Mouse (Mus musculus) lung, embryonic 14.5 days (tissue): Measurements from ENCODE around the gene Cideb. TPM values are rescaled to one million over a fixed set of nuclear protein-coding genes. Genes with fewer than 3 reads are reported as not detected.

Experiments used
- ATAC-seq: fragments of 200-750 bp; cut with Nextera tagmentation; 2 replicates; pipeline ENCODE4 v1.8.0; 2017; ENCODE audit warnings: mild to moderate bottlenecking, moderate TSS enrichment, moderate library complexity; ENCODE audit not compliant: insufficient read depth
- DNase-seq: peaks from one replicate; pipeline ENCODE4 v3.0.0-alpha.2; 2015
- H3K27ac ChIP-seq: fragments of 300-500 bp; sonication (generic); 2 replicates; pipeline ENCODE4 v1.5.1; 2014; ENCODE audit warnings: low read depth, mild to moderate bottlenecking, moderate library complexity
- H3K27me3 ChIP-seq: fragments of 300-500 bp; sonication (generic); 2 replicates; pipeline ENCODE4 v1.6.1; 2014; ENCODE audit warnings: low read length, control low read depth; ENCODE audit not compliant: insufficient read depth
- H3K36me3 ChIP-seq: fragments of 300-500 bp; sonication (generic); 2 replicates; pipeline ENCODE4 v1.6.1; 2014; ENCODE audit warnings: control low read depth; ENCODE audit not compliant: insufficient read depth
- H3K4me1 ChIP-seq: fragments of 300-500 bp; sonication (generic); 2 replicates; pipeline ENCODE4 v1.6.1; 2014; ENCODE audit warnings: antibody characterized with exemption, control low read depth; ENCODE audit not compliant: insufficient read depth
- H3K4me2 ChIP-seq: fragments of 300-500 bp; sonication (generic); 2 replicates; pipeline ENCODE4 v1.6.1; 2014; ENCODE audit warnings: mild to moderate bottlenecking
- H3K4me3 ChIP-seq: fragments of 300-500 bp; sonication (generic); 2 replicates; pipeline ENCODE4 v1.5.1; 2014; ENCODE audit warnings: low read depth, low read length
- H3K9ac ChIP-seq: fragments of 300-500 bp; sonication (generic); 2 replicates; pipeline ENCODE4 v1.6.1; 2014
- H3K9me3 ChIP-seq: fragments of 300-500 bp; sonication (generic); 2 replicates; pipeline ENCODE4 v1.6.1; 2016; ENCODE audit warnings: low read depth, low read length, control low read depth
- CTCF ChIP-seq: IDR thresholded peaks from 2 replicates; pipeline ENCODE4 v1.5.1; 2016; ENCODE audit warnings: antibody characterized with exemption, low read depth
- WGBS: fragments of 180-500 bp; shearing (Covaris S2); extraction: QIAGEN DNeasy Blood & Tissue Kit; methylation state at CpG from one replicate; pipeline ENCODE4 v1.1.7; 2014; 5-methylcytosine and 5-hydroxymethylcytosine counted together
- polyA plus RNA-seq: library from polyadenylated mRNA; unstranded; fragments of >200 nt; fragmentation: Nextera tagmentation; extraction: Ambion mirVana; gene quantifications from 2 replicates; pipeline ENCODE4 v1.2.1, GENCODE M21; 2014

Cideb gene
- polyA plus RNA-seq, 1 experiment from 2014 or later = 0.36 TPM

GRCm38 (mm10) chr14:55785195-55785594, 26.9 kb upstream of the Cideb start:
- ATAC-seq (no peak), DNase-seq (no peak)
- peaks cover 11% of the 10 kb centered on the region for H3K4me1 ChIP-seq
- H3K4me3 ChIP-seq = no peak overlapping the region
- 27% methylated on average over 6 of the region's 6 CpGs for WGBS
- H3K9me3 ChIP-seq = no peaks in the 10 kb centered on the region
- H3K4me2 ChIP-seq = no peak overlapping the region
- H3K36me3 ChIP-seq = 0 out of 2 replicates have a peak, but pooled peaks cover 3% of the 10 kb centered on the region
- H3K27ac ChIP-seq = no peak overlapping the region
- peak; percentile 35 for TF ChIP-seq CTCF
- H3K9ac ChIP-seq = no peak overlapping the region
- peaks cover 25% of the 10 kb centered on the region; the same call in 1 of the 2 replicates for H3K27me3 ChIP-seq

DNA sequence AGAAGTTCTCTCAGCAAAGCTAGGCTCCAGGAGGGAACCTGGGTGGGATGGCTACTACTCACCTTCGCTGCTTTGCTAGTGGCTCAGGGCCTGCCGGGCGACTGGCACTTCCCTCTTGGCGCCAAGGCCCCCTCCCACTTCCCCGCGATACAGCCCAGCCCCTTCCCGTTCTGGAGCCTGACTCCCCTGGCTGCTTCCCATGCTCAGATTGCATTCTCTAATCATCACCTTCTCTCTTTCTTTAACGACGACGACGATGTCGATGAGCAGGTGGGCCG, 25.6 kb upstream of the Cideb start, which contains the start of gene Adcy4:
Gene Adcy4, minus strand, starts transcription at position 138 of the 278 bp plus-strand sequence.
- H3K36me3 ChIP-seq = 0 out of 2 replicates have a peak, but pooled peaks cover 6% of the 10 kb centered on the region
- H3K27me3 ChIP-seq = peaks cover 25% of the 10 kb centered on the region; the same call in 1 of the 2 replicates
- WGBS = 3% methylated on average over 13 of the region's 13 CpGs
- no peaks in the 10 kb centered on the region for H3K9me3 ChIP-seq
- ATAC-seq (no peak), DNase-seq (peak; percentile 51)
- peak within 1 kb of the TSS; percentile 69 for H3K4me2 ChIP-seq
- peak within 1 kb of the TSS; percentile 45 for H3K4me3 ChIP-seq
- peak within 1 kb of the TSS; percentile 48 for H3K9ac ChIP-seq
- H3K27ac ChIP-seq = peak within 1 kb of the TSS; percentile 63; the same call in 1 of the 2 replicates
- TF ChIP-seq CTCF = no peak
- H3K4me1 ChIP-seq = peaks cover 10% of the 10 kb centered on the region

DNA sequence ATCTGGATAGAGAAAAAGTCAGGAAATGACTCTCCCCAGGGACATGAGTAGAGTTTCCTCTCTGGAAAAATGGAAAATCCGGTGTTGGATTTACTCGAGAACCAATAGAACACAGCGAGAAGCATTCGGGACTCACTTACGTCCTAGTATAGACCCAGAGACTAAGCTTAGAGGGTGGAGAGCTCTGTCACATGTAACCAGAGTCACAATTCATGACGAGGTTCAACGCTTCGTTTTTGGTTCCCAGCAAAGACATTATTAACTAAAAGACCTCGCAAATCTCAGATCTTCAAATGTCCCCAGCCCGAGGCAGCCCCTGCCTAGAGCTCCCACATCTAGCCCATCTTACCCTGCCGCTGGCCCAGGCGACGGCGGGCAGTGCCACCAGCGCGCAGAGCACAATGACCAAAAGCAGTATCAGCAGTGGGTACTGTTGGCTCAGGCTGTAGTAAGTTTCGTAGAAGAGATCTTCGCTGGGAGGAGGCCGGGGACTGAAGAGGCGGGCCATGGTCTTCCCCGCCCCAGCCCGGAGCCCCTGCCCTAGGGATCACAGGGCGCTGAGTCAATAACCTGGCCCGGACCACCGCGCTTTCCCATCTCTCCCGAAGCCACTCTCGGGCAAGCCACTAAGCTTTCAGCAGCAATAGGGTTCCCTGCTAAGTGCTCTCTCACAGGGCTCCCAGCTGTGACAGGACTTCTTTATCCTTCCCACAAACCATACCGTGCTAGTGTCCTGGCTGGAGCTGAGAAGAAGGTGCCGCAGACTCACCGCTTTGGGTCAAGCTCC, 25.1 kb upstream of the Cideb start:
- DNase-seq = peak; percentile 88
- 0 out of 2 replicates have a peak, but pooled peaks cover 6% of the 10 kb centered on the region for H3K36me3 ChIP-seq
- H3K4me2 ChIP-seq = peak overlapping the region; percentile 69
- 1% methylated on average over 31 of the region's 31 CpGs for WGBS
- TF ChIP-seq CTCF = no peak
- peak overlapping the region; percentile 48 for H3K9ac ChIP-seq
- H3K27me3 ChIP-seq = peaks cover 21% of the 10 kb centered on the region; the same call in 1 of the 2 replicates
- ATAC-seq = peak; percentile 62; the same call in 1 of the 2 replicates
- peak overlapping the region; percentile 45 for H3K4me3 ChIP-seq
- H3K4me1 ChIP-seq = peaks cover 7% of the 10 kb centered on the region; the same call in 1 of the 2 replicates
- peak overlapping the region; percentile 63; the same call in 1 of the 2 replicates for H3K27ac ChIP-seq
- no peaks in the 10 kb centered on the region for H3K9me3 ChIP-seq

- Histone ChIP-seq H3K27me3 (peaks cover 13% of the 10 kb centered on the region; the same call in 1 of the 2 replicates), H3K4me3 (peak overlapping the region; percentile 45), H3K27ac (peak overlapping the region; percentile 30; the same call in 1 of the 2 replicates), H3K9me3 (no peaks in the 10 kb centered on the region), H3K9ac (peak overlapping the region; percentile 25; the same call in 1 of the 2 replicates), H3K4me2 (peak overlapping the region; percentile 69), H3K4me1 (peaks cover 7% of the 10 kb centered on the region; the same call in 1 of the 2 replicates), H3K36me3 (0 out of 2 replicates have a peak, but pooled peaks cover 6% of the 10 kb centered on the region)
- TF ChIP-seq CTCF = no peak
- ATAC-seq (no peak), DNase-seq (no peak)
- WGBS = 50% methylated on average over 9 of the region's 9 CpGs
These were observed 24.2 kb upstream of the Cideb start for GRCm38 (mm10) chr14:55782361-55782960.

GRCm38 (mm10) chr14:55781310-55781709, 23.1 kb upstream of the Cideb start:
- Histone ChIP-seq H3K27ac (no peak overlapping the region), H3K4me1 (peaks cover 7% of the 10 kb centered on the region; the same call in 1 of the 2 replicates), H3K4me2 (peak overlapping the region; percentile 69), H3K9ac (no peak overlapping the region), H3K4me3 (peak overlapping the region; percentile 9; the same call in 1 of the 2 replicates), H3K36me3 (0 out of 2 replicates have a peak, but pooled peaks cover 6% of the 10 kb centered on the region), H3K27me3 (peaks cover 12% of the 10 kb centered on the region; the same call in 1 of the 2 replicates), H3K9me3 (no peaks in the 10 kb centered on the region)
- DNase-seq (peak; percentile 95), ATAC-seq (peak; percentile 69; the same call in 1 of the 2 replicates)
- TF ChIP-seq CTCF = peak; percentile 99
- WGBS = 13% methylated on average over 14 of the region's 14 CpGs

DNA sequence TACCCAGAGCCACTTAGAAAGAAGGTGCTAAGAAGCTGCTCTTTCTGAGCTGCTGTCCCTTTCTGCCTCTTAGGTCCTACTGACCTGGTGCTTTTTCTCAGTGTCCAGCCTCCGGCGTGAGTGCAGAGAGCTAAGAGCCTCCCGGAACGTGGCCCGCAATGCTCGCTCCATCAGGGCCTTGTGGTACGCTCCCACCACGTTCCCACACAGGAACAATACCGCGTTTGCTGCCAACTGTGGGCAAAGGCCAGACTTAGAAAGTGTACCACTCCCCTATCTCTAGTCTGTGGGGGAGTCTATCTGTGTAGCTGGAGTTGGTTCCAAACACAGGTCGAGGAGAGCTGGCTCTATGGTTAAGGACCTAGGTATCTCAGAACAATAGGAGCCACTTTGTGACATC, 22.5 kb upstream of the Cideb start:
- Histone ChIP-seq H3K27ac (no peak overlapping the region), H3K9me3 (no peaks in the 10 kb centered on the region), H3K4me3 (no peak overlapping the region), H3K27me3 (peaks cover 12% of the 10 kb centered on the region; the same call in 1 of the 2 replicates), H3K9ac (no peak overlapping the region), H3K4me2 (no peak overlapping the region), H3K36me3 (0 out of 2 replicates have a peak, but pooled peaks cover 6% of the 10 kb centered on the region), H3K4me1 (peaks cover 7% of the 10 kb centered on the region; the same call in 1 of the 2 replicates)
- DNase-seq (no peak), ATAC-seq (no peak)
- TF ChIP-seq CTCF = no peak
- WGBS = 79% methylated on average over 11 of the region's 11 CpGs
